Mouse (Mus musculus): Measurements from ENCODE around the gene Gm43302.

DNA sequence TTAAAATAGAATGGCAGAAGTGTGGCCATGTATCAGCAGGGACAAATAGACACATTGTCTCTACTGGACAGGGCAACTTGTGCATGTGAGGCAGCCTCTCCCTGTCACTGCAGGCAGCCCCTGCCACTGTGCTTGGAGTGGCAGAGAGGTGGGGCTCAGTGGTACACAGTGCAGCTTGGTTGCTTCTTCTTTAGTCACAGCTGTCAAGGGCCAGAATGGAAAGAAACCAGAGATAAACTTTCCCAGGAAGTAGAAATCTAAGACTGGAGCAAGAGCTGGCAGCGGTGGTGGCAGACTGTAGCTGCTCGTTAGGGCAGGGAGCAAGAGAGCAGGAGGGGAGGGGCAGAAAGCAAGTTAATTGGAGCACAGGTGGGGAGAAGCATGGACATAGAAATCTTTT is 8.0 kb upstream of the Gm43302 start:
- TF ChIP-seq CTCF (conservative IDR thresholded peaks at IDR 0.05; ENCODE audit: low read length) (no peak), POU5F1 (IDR thresholded peaks at IDR 0.05; ENCODE audit: borderline replicate concordance, low read length) (no peak), NANOG (IDR thresholded peaks at IDR 0.05; ENCODE audit: borderline replicate concordance, low read length) (no peak)
